Mouse (Mus musculus) brain, embryonic 14.5 days (tissue): Measurements from ENCODE around the gene Rapgef3. TPM values are rescaled to one million over a fixed set of nuclear protein-coding genes. Genes with fewer than 3 reads are reported as not detected.
A peak's percentile ranks its signal among the peaks of the same experiment; 100 is the strongest.

Experiments used
- DNase-seq: peaks from one replicate; pipeline ENCODE4 v3.0.0-alpha.2; 2011; ENCODE audit warnings: low read depth
- CTCF ChIP-seq: fragments of 200-500 bp; IDR thresholded peaks from 2 replicates; pipeline ENCODE4 v1.5.1; 2012; ENCODE audit warnings: inconsistent platforms, mild to moderate bottlenecking, moderate library complexity, borderline replicate concordance; ENCODE audit not compliant: insufficient read depth, insufficient read length; ENCODE audit errors: extremely low read depth
- POLR2A ChIP-seq: fragments of 200-500 bp; IDR thresholded peaks from 2 replicates; pipeline ENCODE4 v1.6.1; 2012; ENCODE audit warnings: mild to moderate bottlenecking, inconsistent platforms, borderline replicate concordance; ENCODE audit not compliant: poor library complexity, insufficient read depth, insufficient read length, severe bottlenecking; ENCODE audit errors: extremely low read depth
- polyA plus RNA-seq: library from polyadenylated mRNA; depleted of rRNA; stranded (reverse); fragments of >200 nt; gene quantifications from 2 replicates; pipeline ENCODE4 v1.2.3, GENCODE M21; 2012; rRNA removed

Gene Rapgef3
- 19.7 and 20.4 TPM in 2 replicates for polyA plus RNA-seq

- peak; percentile 67 for TF ChIP-seq CTCF
- no peak for TF ChIP-seq POLR2A
- DNase-seq = peak; percentile 77
These were observed at the start of gene Rapgef3 for GRCm38 (mm10) chr15:97767280-97768186. Rapgef3 (minus strand) TSS chr15:97767972.

- TF ChIP-seq CTCF (0 out of 2 replicates have a peak, but pooled peaks have one; percentile 3), POLR2A (no peak)
- no peak for DNase-seq
These were observed 48.6 kb upstream of the Rapgef3 start for GRCm38 (mm10) chr15:97816199-97816994.

- TF ChIP-seq POLR2A (no peak), CTCF (no peak)
- no peak for DNase-seq
These were observed 47.5 kb upstream of the Rapgef3 start for GRCm38 (mm10) chr15:97815254-97815653.

- TF ChIP-seq CTCF = no peak
- no peak for TF ChIP-seq POLR2A
- DNase-seq = no peak
These were observed 46.9 kb upstream of the Rapgef3 start for GRCm38 (mm10) chr15:97814703-97815102.

- peak; percentile 75 for DNase-seq
- TF ChIP-seq POLR2A (no peak), CTCF (no peak)
These were observed 45.9 kb upstream of the Rapgef3 start for GRCm38 (mm10) chr15:97813452-97814204.

- DNase-seq = no peak
- TF ChIP-seq CTCF (no peak), POLR2A (no peak)
These were observed 45.1 kb upstream of the Rapgef3 start for GRCm38 (mm10) chr15:97812875-97813274.

- no peak for TF ChIP-seq CTCF
- no peak for TF ChIP-seq POLR2A
- peak; percentile 79 for DNase-seq
These were observed 44.4 kb upstream of the Rapgef3 start for GRCm38 (mm10) chr15:97812126-97812525.

GRCm38 (mm10) chr15:97811307-97811706 lies 43.5 kb upstream of the Rapgef3 start:
- TF ChIP-seq POLR2A (no peak), CTCF (no peak)
- DNase-seq = no peak

- no peak for DNase-seq
- TF ChIP-seq POLR2A = no peak
- no peak for TF ChIP-seq CTCF
These were observed 42.6 kb upstream of the Rapgef3 start for GRCm38 (mm10) chr15:97810399-97810798.

- TF ChIP-seq POLR2A = no peak
- peak; percentile 40; the same call in 1 of the 2 replicates for TF ChIP-seq CTCF
- no peak for DNase-seq
These were observed 42.2 kb upstream of the Rapgef3 start for GRCm38 (mm10) chr15:97809942-97810341.
